Mouse (Mus musculus) limb, embryonic 10.5 days (tissue): Measurements from ENCODE around the gene Fam57b. TPM values are rescaled to one million over a fixed set of nuclear protein-coding genes. Genes with fewer than 3 reads are reported as not detected.

Experiments used
- polyA plus RNA-seq: library from polyadenylated mRNA; unstranded; fragments of >200 nt; fragmentation: Nextera tagmentation; extraction: Ambion mirVana; gene quantifications from 2 replicates; pipeline ENCODE4 v1.2.1, GENCODE M21; 2016

Fam57b gene
- polyA plus RNA-seq, 1 experiment from 2014 or later: 0.21 TPM

Other genes starting within 250 kb of the Fam57b start
- gene Eif3c, start 231.3 kb upstream of the Fam57b start, polyA plus RNA-seq: 230 and 241 TPM in 2 replicates
- 0.29 and 0.51 TPM in 2 replicates for gene Apobr, start 212.7 kb upstream of the Fam57b start, polyA plus RNA-seq
- gene Cln3, start 211.9 kb upstream of the Fam57b start, polyA plus RNA-seq: 27.0 and 27.8 TPM in 2 replicates
- gene Il27, start 202.7 kb upstream of the Fam57b start, polyA plus RNA-seq: not detected in 2 replicates
- gene Nupr1, start 166.8 kb upstream of the Fam57b start, polyA plus RNA-seq: 0.45 and 0.78 TPM in 2 replicates
- 69.0 and 69.2 TPM in 2 replicates for gene Sgf29, start 148.4 kb upstream of the Fam57b start, polyA plus RNA-seq
- 0.11 and 0.49 TPM in 2 replicates for gene Sult1a1, start 121.2 kb upstream of the Fam57b start, polyA plus RNA-seq
- 177 and 237 TPM in 2 replicates for gene Bola2, start 102.3 kb upstream of the Fam57b start, polyA plus RNA-seq
- 12.6 and 14.8 TPM in 2 replicates for gene Slx1b, start 101.9 kb upstream of the Fam57b start, polyA plus RNA-seq
- 28.9 and 37.8 TPM in 2 replicates for gene Coro1a, start 89.9 kb upstream of the Fam57b start, polyA plus RNA-seq
- 47.3 and 55.9 TPM in 2 replicates for gene Mapk3, start 38.1 kb upstream of the Fam57b start, polyA plus RNA-seq
- gene Gdpd3, start 31.3 kb upstream of the Fam57b start, polyA plus RNA-seq: 0.83 and 1.5 TPM in 2 replicates
- 51.7 and 84.9 TPM in 2 replicates for gene Ypel3, start 20.7 kb upstream of the Fam57b start, polyA plus RNA-seq
- 0.23 and 0.53 TPM in 2 replicates for gene Tbx6, start 16.2 kb upstream of the Fam57b start, polyA plus RNA-seq
- gene Ppp4c, start 5.2 kb upstream of the Fam57b start, polyA plus RNA-seq: 450 and 462 TPM in 2 replicates
- not detected in 2 replicates for gene 4930451I11Rik, start 34.0 kb downstream of the Fam57b start, polyA plus RNA-seq
- gene Doc2a, start 49.7 kb downstream of the Fam57b start, polyA plus RNA-seq: 1.0 and 1.9 TPM in 2 replicates
- 51.9 and 57.2 TPM in 2 replicates for gene Hirip3, start 64.3 kb downstream of the Fam57b start, polyA plus RNA-seq
- 117 and 131 TPM in 2 replicates for gene Ino80e, start 64.7 kb downstream of the Fam57b start, polyA plus RNA-seq
- 48.5 and 56.4 TPM in 2 replicates for gene Taok2, start 87.0 kb downstream of the Fam57b start, polyA plus RNA-seq
- gene Tmem219, start 125.2 kb downstream of the Fam57b start, polyA plus RNA-seq: 15.6 and 16.6 TPM in 2 replicates
- 19.5 and 20.3 TPM in 2 replicates for gene Kctd13, start 131.2 kb downstream of the Fam57b start, polyA plus RNA-seq
- 0.11 TPM in 1 of 2 replicates, not detected in the other for gene Asphd1, start 151.9 kb downstream of the Fam57b start, polyA plus RNA-seq
- 0.10 and 0.20 TPM in 2 replicates for gene Sez6l2, start 152.9 kb downstream of the Fam57b start, polyA plus RNA-seq
- 89.4 and 99.5 TPM in 2 replicates for gene Cdipt, start 178.2 kb downstream of the Fam57b start, polyA plus RNA-seq
- gene Cdiptos, start 178.4 kb downstream of the Fam57b start, polyA plus RNA-seq: 0.81 and 1.0 TPM in 2 replicates
- 3.3 and 4.0 TPM in 2 replicates for gene Mvp, start 217.0 kb downstream of the Fam57b start, polyA plus RNA-seq
- gene Pagr1b, start 218.8 kb downstream of the Fam57b start, polyA plus RNA-seq: 0.90 TPM in 1 of 2 replicates, not detected in the other
- gene Pagr1a, start 219.7 kb downstream of the Fam57b start, polyA plus RNA-seq: 88.5 and 95.0 TPM in 2 replicates
- gene Gm42742, start 223.4 kb downstream of the Fam57b start, polyA plus RNA-seq: 30.8 and 44.7 TPM in 2 replicates
- gene Prrt2, start 223.5 kb downstream of the Fam57b start, polyA plus RNA-seq: 2.9 and 4.4 TPM in 2 replicates
- gene Maz, start 229.4 kb downstream of the Fam57b start, polyA plus RNA-seq: 86.0 and 88.1 TPM in 2 replicates
- gene Kif22, start 244.8 kb downstream of the Fam57b start, polyA plus RNA-seq: 215 and 219 TPM in 2 replicates